Mouse (Mus musculus): ENCODE results near the gene Oas1d. TPM values are rescaled to one million over a fixed set of nuclear protein-coding genes. Genes with fewer than 3 reads are reported as not detected.
"Not testable (repeated sequence)": the region's sequence is repeated elsewhere in the genome, so short reads cannot be mapped to it uniquely, and the experiment has no call there.

Oas1d gene
- not detected in 2 replicates for polyA plus RNA-seq (2015; fragmentation: Nextera tagmentation; extraction: Ambion mirVana)

DNA sequence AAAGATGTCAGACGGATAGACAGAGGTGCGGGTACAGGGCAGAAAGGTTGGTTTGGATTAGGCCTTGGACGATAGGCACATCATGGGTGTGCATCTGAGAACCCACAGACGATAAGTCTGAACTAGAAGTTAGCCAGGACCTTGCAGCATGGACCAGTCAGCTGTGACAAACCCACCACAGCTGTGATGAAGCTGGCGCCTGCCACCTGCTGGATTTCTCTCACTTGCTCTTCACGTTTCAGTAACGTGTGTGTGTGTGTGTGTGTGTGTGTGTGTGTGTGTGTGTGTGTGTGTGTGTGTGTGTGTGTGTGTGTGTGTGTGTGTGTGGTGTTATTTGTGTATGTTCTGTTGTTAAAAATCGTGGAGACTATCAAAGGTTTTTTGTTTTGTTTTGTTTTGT, at the start of gene Oas1d:
TSS of gene Oas1d (plus strand) at position 333 of the 400 bp plus-strand sequence.
- not testable (repeated sequence) for H3K27me3 ChIP-seq; H3K36me3 ChIP-seq; H3K27ac ChIP-seq (replicated peaks); H3K4me1 ChIP-seq; H3K4me3 ChIP-seq (replicated peaks); ATAC-seq (ENCODE audit: insufficient number of reproducible peaks, low FRiP score, low TSS enrichment, low read depth); H3K9ac ChIP-seq; H3K4me2 ChIP-seq (replicated peaks); H3K9me3 ChIP-seq (replicated peaks)
- WGBS = 42% methylated on average over 8 of the region's 8 CpGs

DNA sequence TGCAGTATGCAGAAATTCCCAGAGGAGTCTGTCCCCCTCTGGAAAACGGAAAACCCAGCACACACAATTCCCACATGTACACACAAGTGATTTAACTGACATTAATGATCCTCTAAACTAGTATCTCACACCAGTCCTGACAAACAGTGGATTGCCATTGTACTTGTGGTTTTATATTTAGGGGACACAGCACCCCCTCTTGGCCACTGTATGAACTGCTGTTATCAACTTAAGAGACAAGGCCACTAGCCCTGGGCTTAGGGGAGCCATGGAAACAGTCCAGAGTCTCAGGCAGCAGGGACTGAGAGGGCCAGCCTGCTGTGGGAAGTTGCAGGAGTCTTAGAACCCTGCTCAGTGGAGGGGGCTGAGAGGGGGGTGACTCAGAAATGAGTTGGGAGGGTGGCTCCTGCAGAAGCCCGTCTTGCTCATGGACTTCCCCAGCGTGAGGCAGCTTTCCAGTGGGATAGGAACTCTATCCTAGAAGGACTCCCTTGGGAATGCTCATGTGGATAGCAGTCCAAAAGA, 48.9 kb upstream of the Oas1d start:
- Histone ChIP-seq H3K36me3 (no peaks in the 10 kb centered on the region), H3K4me1 (no peaks in the 10 kb centered on the region), H3K9me3 (replicated peaks) (no peaks in the 10 kb centered on the region), H3K4me3 (replicated peaks) (no peak overlapping the region), H3K27ac (replicated peaks) (no peak overlapping the region), H3K27me3 (no peaks in the 10 kb centered on the region), H3K9ac (no peak overlapping the region), H3K4me2 (replicated peaks) (no peak overlapping the region)
- WGBS = 70% methylated on average over 3 of the region's 3 CpGs
- no peak for ATAC-seq (ENCODE audit: insufficient number of reproducible peaks, low FRiP score, low TSS enrichment, low read depth)

GRCm38 (mm10) chr5:120869436-120870015, 44.8 kb upstream of the Oas1d start:
- Histone ChIP-seq H3K27me3 (no peaks in the 10 kb centered on the region; the same call in 1 of the 2 replicates), H3K9ac (no peak overlapping the region), H3K9me3 (replicated peaks) (no peaks in the 10 kb centered on the region), H3K36me3 (no peaks in the 10 kb centered on the region), H3K4me2 (replicated peaks) (no peak overlapping the region), H3K27ac (replicated peaks) (no peak overlapping the region), H3K4me1 (no peaks in the 10 kb centered on the region), H3K4me3 (replicated peaks) (no peak overlapping the region)
- ATAC-seq (ENCODE audit: insufficient number of reproducible peaks, low FRiP score, low TSS enrichment, low read depth) = no peak
- WGBS = 82% methylated on average over 7 of the region's 7 CpGs

DNA sequence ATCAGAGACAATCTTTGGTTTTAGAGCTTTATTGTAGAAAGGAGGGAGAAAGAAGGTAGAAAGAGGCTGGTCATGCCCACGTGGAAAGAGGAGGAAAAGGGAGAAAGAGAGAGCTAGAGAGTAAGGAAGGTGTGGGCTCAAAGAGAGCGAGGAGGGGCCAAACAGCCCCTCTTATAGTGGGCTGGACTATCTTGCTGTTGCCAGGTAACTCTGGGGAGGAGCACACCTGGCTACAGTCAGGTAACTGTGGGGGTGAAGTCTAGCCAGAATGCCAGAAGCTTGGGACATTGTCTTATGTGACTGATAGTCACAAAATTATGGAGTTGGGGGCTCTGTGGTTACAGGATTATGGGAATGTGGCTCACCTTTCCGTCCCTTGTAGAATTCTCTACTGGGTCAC, 44.3 kb upstream of the Oas1d start:
- no peaks in the 10 kb centered on the region; the same call in 1 of the 2 replicates for H3K27me3 ChIP-seq
- no peak overlapping the region for H3K9ac ChIP-seq
- no peak for ATAC-seq (ENCODE audit: insufficient number of reproducible peaks, low FRiP score, low TSS enrichment, low read depth)
- 56% methylated on average over 3 of the region's 3 CpGs for WGBS
- H3K9me3 ChIP-seq (replicated peaks) = no peaks in the 10 kb centered on the region
- H3K27ac ChIP-seq (replicated peaks) = no peak overlapping the region
- H3K4me3 ChIP-seq (replicated peaks) = no peak overlapping the region
- no peaks in the 10 kb centered on the region for H3K36me3 ChIP-seq
- H3K4me1 ChIP-seq = no peaks in the 10 kb centered on the region
- no peak overlapping the region for H3K4me2 ChIP-seq (replicated peaks)

DNA sequence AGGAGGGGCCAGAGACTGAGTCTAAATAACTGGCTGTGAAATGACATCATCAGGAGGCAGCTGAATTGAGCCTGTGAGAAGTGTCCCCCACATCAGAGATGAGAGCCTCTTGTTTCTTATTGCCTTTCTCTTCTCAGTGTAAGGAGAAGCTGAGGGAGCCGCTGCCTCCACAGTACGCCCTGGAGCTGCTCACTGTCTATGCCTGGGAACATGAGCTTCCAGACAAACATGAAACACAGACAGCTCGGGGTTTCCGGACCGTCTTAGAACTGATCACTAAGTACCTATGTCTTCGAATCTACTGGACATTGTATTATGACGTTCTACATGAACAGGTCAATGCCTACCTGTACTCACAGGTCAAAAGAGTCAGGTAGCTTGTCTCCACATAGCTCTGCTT, 43.6 kb upstream of the Oas1d start:
- WGBS = 64% methylated on average over 7 of the region's 7 CpGs
- no peak overlapping the region for H3K9ac ChIP-seq
- no peak for ATAC-seq (ENCODE audit: insufficient number of reproducible peaks, low FRiP score, low TSS enrichment, low read depth)

DNA sequence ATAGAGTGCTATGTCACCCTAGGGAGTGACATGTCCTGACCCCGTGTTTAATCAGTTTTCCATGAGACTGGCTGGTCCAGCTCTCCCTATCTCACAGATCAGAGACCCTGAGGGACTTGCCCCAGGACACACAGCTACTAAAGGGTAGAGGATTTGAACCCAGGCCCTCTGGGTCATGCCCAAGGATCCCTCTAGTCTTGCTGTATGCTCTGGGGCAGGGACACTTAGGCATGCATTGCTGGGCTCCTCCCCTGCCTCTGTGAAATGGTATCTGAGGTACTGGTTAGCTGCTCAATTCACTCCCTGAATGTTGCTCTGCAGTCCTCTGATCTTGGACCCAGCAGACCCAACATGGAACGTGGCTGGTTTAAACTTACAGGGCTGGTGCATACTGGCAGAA, 42.9 kb upstream of the Oas1d start:
- H3K27ac ChIP-seq (replicated peaks) = no peak overlapping the region
- H3K9ac ChIP-seq = no peak overlapping the region
- no peaks in the 10 kb centered on the region for H3K4me1 ChIP-seq
- H3K4me3 ChIP-seq (replicated peaks) = no peak overlapping the region
- H3K4me2 ChIP-seq (replicated peaks) = no peak overlapping the region
- WGBS = 52% methylated on average over 2 of the region's 2 CpGs
- H3K27me3 ChIP-seq = no peaks in the 10 kb centered on the region; the same call in 1 of the 2 replicates
- H3K9me3 ChIP-seq (replicated peaks) = no peaks in the 10 kb centered on the region
- ATAC-seq (ENCODE audit: insufficient number of reproducible peaks, low FRiP score, low TSS enrichment, low read depth) = no peak
- no peaks in the 10 kb centered on the region for H3K36me3 ChIP-seq

More for the DNA sequence above, 43.6 kb upstream of the Oas1d start:
- Histone ChIP-seq H3K9me3 (replicated peaks) (no peaks in the 10 kb centered on the region), H3K36me3 (no peaks in the 10 kb centered on the region), H3K27me3 (no peaks in the 10 kb centered on the region; the same call in 1 of the 2 replicates), H3K4me3 (replicated peaks) (no peak overlapping the region), H3K27ac (replicated peaks) (no peak overlapping the region), H3K4me2 (replicated peaks) (no peak overlapping the region), H3K4me1 (no peaks in the 10 kb centered on the region)

DNA sequence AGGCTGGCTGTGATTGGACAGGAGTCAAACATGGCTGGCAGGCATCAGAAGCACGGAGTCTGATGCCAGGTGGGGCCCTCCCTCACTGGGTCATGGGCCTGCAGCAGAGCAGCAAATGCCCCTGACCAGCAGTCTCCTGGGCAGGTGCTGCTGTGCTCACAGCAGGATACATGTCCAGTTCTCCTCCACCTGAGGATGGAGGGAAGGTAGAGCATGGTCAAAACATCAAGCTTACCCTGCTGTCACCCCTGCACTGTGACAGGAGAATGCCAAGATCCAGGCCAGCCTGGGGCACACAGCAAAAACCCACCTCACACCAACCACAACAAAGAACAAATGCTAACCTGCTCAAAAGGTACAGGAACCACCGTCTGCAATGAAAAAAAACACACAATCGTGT, 37.5 kb upstream of the Oas1d start:
- not testable (repeated sequence) for H3K4me2 ChIP-seq (replicated peaks); H3K27ac ChIP-seq (replicated peaks); H3K4me1 ChIP-seq; H3K36me3 ChIP-seq; H3K27me3 ChIP-seq; H3K9me3 ChIP-seq (replicated peaks); ATAC-seq (ENCODE audit: insufficient number of reproducible peaks, low FRiP score, low TSS enrichment, low read depth); H3K9ac ChIP-seq; H3K4me3 ChIP-seq (replicated peaks)
- 63% methylated on average over 2 of the region's 3 CpGs for WGBS

DNA sequence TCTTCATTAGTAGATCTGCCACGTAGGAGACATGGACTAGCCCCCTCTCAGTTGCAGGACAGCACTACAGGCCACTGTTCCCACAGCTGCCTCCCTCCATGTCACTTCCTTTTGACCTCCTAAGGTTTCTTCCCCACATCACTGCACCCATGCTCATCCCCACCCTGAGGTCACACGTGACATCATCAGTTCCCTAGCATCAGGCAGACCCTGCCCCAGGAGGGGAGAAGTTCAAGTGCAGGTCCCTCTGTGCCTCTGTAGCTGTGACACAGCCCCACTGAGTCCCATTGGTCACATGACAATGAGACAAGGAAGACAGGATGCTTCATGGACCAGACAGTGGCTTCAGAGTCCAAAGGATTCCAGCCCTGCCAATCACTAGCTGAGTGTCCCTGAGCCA, 36.9 kb upstream of the Oas1d start:
- H3K9me3 ChIP-seq (replicated peaks); H3K4me2 ChIP-seq (replicated peaks); H3K4me1 ChIP-seq; H3K27me3 ChIP-seq; H3K27ac ChIP-seq (replicated peaks); H3K9ac ChIP-seq; ATAC-seq (ENCODE audit: insufficient number of reproducible peaks, low FRiP score, low TSS enrichment, low read depth); H3K36me3 ChIP-seq; H3K4me3 ChIP-seq (replicated peaks): not testable (repeated sequence)
- 70% methylated on average over 2 of the region's 2 CpGs for WGBS

- ATAC-seq (ENCODE audit: insufficient number of reproducible peaks, low FRiP score, low TSS enrichment, low read depth); H3K4me1 ChIP-seq; H3K9me3 ChIP-seq (replicated peaks); H3K9ac ChIP-seq; H3K27ac ChIP-seq (replicated peaks); H3K4me2 ChIP-seq (replicated peaks); H3K36me3 ChIP-seq; H3K27me3 ChIP-seq; H3K4me3 ChIP-seq (replicated peaks): not testable (repeated sequence)
- WGBS = 57% methylated on average over 2 of the region's 2 CpGs
Measured at GRCm38 (mm10) chr5:120878803-120879202, 35.5 kb upstream of the Oas1d start.

DNA sequence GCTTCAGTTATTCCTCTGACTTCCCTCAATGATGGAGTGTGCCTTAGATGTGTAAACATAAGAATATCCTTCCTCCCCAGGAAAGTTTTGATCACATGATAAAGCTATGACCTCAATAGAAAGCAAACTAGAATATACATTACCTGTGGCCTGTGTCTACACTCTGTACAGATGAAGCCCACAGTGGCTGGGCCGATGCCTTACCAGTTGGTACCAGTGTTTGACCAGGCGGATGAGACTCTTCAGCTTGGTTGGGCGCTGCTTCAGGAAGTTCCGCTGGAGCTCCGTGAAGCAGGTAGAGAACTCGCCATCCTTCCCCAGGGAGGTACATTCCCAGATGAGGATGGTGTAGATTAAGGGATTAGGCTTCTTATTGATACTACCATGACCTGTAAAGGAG, 32.7 kb upstream of the Oas1d start:
- not testable (repeated sequence) for H3K27ac ChIP-seq (replicated peaks); H3K4me2 ChIP-seq (replicated peaks); H3K36me3 ChIP-seq; H3K4me3 ChIP-seq (replicated peaks); ATAC-seq (ENCODE audit: insufficient number of reproducible peaks, low FRiP score, low TSS enrichment, low read depth); H3K9ac ChIP-seq; H3K9me3 ChIP-seq (replicated peaks); H3K4me1 ChIP-seq; H3K27me3 ChIP-seq
- 91% methylated on average over 6 of the region's 6 CpGs for WGBS

DNA sequence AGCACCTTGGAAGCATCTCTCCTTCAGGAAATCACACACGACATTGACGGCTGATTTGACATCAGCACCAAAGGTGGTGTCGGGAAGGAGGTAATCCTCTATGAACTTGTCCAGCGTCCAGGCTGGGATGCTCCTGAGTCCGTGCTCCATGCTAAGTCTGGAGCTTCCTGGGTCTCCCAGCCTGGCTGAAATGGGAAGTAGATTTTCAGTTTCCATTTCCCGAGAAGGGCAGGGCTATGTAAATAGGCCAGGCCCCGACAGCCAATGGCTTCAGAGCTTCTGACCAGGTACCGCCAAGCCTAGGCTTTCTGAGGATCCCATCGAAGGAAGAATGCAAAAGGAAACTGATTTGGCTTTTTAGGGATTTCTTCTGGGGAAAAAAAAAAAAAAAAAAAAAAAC, 26.9 kb upstream of the Oas1d start, which contains the start of gene Oas1g:
TSS of gene Oas1g (minus strand) at position 201 of the 400 bp plus-strand sequence.
- not testable (repeated sequence) for H3K4me2 ChIP-seq (replicated peaks); ATAC-seq (ENCODE audit: insufficient number of reproducible peaks, low FRiP score, low TSS enrichment, low read depth)

GRCm38 (mm10) chr5:120887831-120888230, 26.5 kb upstream of the Oas1d start:
- Histone ChIP-seq H3K9ac (no peak overlapping the region), H3K4me3 (replicated peaks) (no peak overlapping the region), H3K4me2 (replicated peaks) (no peak overlapping the region), H3K4me1 (no peaks in the 10 kb centered on the region), H3K27ac (replicated peaks) (no peak overlapping the region), H3K27me3 (no peaks in the 10 kb centered on the region), H3K36me3 (no peaks in the 10 kb centered on the region), H3K9me3 (replicated peaks) (no peaks in the 10 kb centered on the region)
- 49% methylated on average over 6 of the region's 6 CpGs for WGBS
- ATAC-seq (ENCODE audit: insufficient number of reproducible peaks, low FRiP score, low TSS enrichment, low read depth) = no peak

More for the DNA sequence above, 26.9 kb upstream of the Oas1d start, which contains the start of gene Oas1g:
- not testable (repeated sequence) for H3K36me3 ChIP-seq; H3K9ac ChIP-seq; H3K4me1 ChIP-seq; H3K27me3 ChIP-seq; H3K27ac ChIP-seq (replicated peaks); H3K9me3 ChIP-seq (replicated peaks); H3K4me3 ChIP-seq (replicated peaks)
- 17% methylated on average over 6 of the region's 9 CpGs for WGBS
